Mouse (Mus musculus) lung, adult 18-20 months (tissue): ENCODE results near the gene Kank3.
A peak's percentile ranks its signal among the peaks of the same experiment; 100 is the strongest.
"Not testable (repeated sequence)": the region's sequence is repeated elsewhere in the genome, so short reads cannot be mapped to it uniquely, and the experiment has no call there.

Experiments
- DNase-seq, 2 experiments: peaks; one replicate each; pipeline ENCODE4 v3.0.0; 2022; ENCODE audit warnings: mixed read lengths in 2 of 2

Gene Kank3

GRCm38 (mm10) chr17:33808192-33808591 lies 2.1 kb upstream of the Kank3 start:
- DNase-seq = no peak

- no peak for DNase-seq
Observed at GRCm38 (mm10) chr17:33811142-33811516, 810 bp downstream of the Kank3 start.

GRCm38 (mm10) chr17:33812475-33812874 lies 2.2 kb downstream of the Kank3 start:
- DNase-seq = peak; percentile 59 to 74

DNA sequence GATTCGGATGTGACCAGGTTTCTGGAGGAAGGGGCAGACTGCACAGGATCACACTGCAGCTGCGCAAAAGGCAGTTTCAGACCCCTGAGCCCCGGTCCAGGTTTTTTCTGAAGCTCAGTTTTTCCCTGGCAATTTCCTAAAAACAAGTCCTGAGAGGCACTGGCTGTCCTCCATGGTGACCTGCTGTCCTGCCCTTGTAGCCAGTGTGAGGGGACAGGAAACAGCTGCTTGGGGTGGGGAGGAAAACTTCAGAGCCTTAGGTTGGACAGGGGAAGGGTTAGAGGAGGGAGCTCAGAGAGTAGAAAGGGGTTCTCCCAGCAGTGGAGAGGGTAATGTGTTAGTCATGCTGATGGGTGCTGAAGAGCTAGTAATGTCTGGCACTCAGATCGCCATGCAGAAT lies 2.7 kb downstream of the Kank3 start:
- peak; percentile 80 to 87 for DNase-seq

DNA sequence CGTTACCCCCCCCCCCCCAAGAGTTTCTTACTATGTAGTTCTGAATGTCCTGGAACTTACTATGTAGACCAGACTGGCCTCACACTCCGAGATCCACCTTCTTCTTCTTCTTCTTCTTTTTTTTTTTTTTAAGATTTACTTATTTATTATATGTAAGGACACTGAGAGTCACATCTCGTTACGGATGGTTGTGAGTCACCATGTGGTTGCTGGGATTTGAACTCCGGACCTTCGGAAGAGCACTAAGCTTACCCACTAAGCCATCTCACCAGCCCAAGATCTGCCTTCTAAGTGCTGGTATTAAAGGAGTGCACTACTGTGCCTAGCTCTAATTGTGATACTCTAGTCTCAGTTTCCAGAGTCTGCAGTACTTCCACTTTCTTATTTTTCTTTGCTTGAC lies 5.1 kb downstream of the Kank3 start:
- no peak for DNase-seq

DNA sequence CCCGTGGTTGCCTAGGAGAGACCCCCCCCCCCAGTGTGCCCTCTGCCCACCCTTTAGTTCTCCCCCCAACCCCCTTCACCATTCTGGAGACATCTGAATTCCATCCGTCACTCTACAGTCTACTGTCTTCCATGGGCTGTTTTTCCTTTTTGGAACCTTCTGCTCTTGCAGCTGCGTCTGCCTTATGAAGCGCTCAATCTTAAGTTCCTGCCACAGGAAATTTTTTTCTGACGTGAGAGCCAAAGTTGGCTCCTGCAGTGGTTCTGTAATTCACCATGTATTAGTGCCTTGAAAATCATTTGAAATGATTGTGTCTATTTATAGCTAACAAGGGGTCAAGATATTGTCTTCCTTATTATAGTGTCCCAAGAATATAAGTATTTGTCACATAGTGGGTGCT lies 6.3 kb downstream of the Kank3 start:
- no peak for DNase-seq

DNA sequence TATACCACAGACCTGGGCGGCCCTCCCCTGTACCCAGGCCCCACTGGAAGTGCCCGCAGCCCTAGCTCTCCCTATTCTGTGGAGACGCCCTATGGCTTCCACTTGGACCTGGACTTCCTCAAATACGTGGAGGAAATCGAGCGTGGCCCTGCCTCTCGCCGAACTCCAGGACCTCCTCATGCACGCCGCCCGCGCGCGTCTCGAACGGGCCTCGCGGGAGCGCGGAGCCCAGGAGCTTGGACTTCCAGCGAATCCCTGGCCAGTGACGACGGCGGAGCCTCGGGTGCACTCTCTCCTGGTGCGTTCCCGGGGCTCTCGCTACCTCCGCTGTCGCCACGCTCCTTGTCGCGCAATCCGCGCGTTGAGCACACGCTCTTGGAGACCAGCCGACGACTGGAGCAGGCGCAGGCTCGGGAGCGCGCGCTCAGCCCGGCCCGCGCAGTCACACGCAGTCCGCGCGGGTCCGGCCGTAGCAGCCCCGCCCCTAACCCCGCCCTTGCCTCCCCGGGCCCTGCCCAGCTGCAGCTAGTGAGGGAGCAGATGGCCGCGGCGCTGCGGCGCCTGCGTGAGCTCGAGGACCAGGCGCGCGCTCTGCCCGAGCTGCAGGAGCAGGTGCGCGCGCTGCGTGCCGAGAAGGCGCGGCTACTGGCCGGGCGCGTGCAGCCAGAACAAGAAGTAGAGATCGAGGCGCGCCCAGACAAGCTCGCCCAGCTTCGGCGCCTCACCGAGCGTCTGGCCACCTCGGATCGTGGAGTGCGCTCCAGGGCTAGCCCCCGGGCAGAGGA lies 7.1 kb downstream of the Kank3 start:
- DNase-seq = peak; percentile 90 to 92

DNA sequence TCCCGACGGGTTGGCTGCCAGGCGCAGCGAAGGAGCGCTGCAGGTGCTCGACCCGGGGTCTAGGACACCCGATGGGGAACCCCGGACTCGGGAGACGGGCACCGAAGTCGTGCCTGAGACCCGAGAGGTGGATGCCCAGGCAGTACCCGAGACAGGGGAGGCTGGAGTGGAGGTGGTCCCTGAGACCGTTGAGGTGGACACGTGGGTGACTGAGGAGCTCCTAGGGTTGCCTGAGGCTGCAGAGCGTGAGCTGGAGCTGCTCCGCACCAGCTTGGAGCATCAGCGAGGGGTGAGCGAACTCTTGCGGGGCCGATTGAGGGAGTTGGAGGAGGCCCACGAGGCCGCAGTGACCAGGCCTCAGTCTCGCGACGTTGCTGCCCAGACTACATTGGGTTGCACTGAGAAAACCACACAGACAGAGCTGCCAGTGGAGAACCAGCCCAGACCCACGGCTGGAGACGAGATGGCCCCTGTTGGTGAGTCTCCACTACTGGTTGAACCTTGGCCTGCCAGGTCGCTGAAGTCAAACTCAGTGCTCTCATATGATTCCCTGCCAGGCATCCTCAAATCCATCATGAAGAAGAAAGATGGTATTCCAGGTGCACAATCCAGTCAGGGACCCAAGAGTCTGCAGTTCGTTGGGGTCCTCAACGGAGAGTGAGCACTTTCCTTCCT lies 7.8 kb downstream of the Kank3 start:
- DNase-seq = no peak

DNA sequence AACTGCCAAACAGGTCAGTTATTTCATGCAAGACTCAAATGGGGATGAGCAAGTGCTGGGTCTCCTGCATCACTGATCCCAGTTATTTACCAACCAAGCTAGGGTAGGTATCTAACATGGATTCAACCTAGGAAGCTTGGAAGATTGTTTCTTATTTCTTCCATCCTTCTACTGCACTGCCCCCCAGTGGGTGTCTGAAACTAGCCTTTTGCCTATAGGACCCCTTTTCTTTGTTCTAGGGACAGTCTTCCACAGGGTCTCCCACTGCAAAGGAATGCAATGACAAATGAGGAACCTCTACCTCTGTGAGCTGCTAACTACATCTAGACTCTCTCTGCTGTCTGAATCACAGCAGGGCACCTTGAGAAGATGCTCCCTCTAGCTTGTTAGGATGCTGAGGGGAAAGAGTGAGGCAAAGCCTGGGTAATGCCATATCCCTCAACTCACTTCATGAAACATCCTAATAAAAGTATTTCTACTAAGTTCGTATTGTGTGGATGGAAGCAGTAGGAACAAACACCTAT lies 12.2 kb downstream of the Kank3 start:
- no peak for DNase-seq

GRCm38 (mm10) chr17:33823171-33823570 lies 12.9 kb downstream of the Kank3 start:
- DNase-seq = not testable (repeated sequence)

- peak; percentile 98 to 99 for DNase-seq
Observed at GRCm38 (mm10) chr17:33824084-33824996, 14.0 kb downstream of the Kank3 start, which contains the start of the genes Rps28 and Ndufa7. Gene Rps28, minus strand, starts transcription at chr17:33824562. Gene Ndufa7, plus strand, starts transcription at chr17:33824572.

- not testable (repeated sequence) for DNase-seq
Observed at GRCm38 (mm10) chr17:33824997-33825330, 14.6 kb downstream of the Kank3 start.

- DNase-seq = no peak
Observed at GRCm38 (mm10) chr17:33825462-33825861, 15.1 kb downstream of the Kank3 start.

GRCm38 (mm10) chr17:33826850-33827249 lies 16.5 kb downstream of the Kank3 start:
- peak; percentile 72 to 81 for DNase-seq

GRCm38 (mm10) chr17:33828892-33829291 lies 18.6 kb downstream of the Kank3 start:
- peak; percentile 84 to 94 for DNase-seq

DNA sequence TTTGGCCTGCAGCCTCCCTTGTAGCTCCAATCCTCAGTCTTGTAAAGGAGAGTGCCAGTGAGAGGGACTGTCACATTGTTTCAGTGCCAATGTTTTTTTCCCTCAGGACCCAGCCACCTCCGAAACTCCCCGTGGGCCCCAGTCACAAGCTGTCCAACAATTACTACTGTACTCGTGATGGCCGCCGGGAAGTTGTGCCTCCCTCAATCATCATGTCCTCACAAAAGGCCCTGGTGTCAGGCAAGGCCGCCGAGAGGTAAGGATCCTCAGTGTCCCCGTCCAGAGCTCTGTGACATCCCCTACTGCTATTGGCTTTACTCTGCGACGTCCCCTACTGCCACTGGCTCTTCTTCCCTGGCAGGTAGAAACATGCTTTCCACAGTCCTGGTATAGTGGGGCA lies 19.2 kb downstream of the Kank3 start:
- DNase-seq = no peak

GRCm38 (mm10) chr17:33842966-33843795 lies 32.9 kb downstream of the Kank3 start, which contains the start of gene Cd320:
Gene Cd320, plus strand, starts transcription at chr17:33843091.
- peak; percentile 91 to 93 for DNase-seq

GRCm38 (mm10) chr17:33844196-33844595 lies 33.9 kb downstream of the Kank3 start:
- DNase-seq = no peak

GRCm38 (mm10) chr17:33848139-33848538 lies 37.8 kb downstream of the Kank3 start:
- DNase-seq = no peak

DNA sequence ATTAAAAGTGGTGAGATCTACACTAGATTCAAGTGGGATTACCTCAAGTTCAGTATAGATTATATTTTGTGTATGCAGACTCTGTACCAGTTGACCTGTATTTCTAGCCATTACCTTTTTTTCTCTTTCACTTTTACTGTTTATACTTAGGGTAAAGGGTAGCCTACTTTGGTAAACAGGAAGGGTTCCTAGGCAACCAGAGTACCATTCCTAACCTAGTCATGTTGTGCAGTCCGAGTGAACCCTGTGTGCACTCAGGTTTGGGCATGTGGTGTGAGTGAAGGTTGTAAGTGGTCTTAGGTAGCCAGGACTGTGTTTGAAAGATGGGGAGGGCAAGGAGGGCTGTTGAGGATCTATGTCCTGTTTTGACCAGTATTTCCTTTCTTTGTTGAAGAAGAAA lies 41.0 kb downstream of the Kank3 start:
- DNase-seq = no peak

GRCm38 (mm10) chr17:33857816-33858215 lies 47.5 kb downstream of the Kank3 start:
- DNase-seq = no peak
